Mouse (Mus musculus) liver, embryonic 14.5 days (tissue): ENCODE results near the gene Sult1b1.

Experiments
- CTCF ChIP-seq: IDR thresholded peaks from 2 replicates; pipeline ENCODE4 v1.5.1; 2016; ENCODE audit warnings: antibody characterized with exemption, low read depth, control low read depth
- EP300 ChIP-seq: IDR thresholded peaks from 2 replicates; pipeline ENCODE4 v1.6.1; 2016; ENCODE audit warnings: antibody characterized with exemption, low read depth

GRCm38 (mm10) chr5:87562526-87562925 lies 24.5 kb upstream of the Sult1b1 start:
- TF ChIP-seq EP300 (no peak), CTCF (no peak)
